Mouse (Mus musculus) megakaryocyte, embryonic 14.5 days (primary cell): Measurements from ENCODE around the gene Cabp2. TPM values are rescaled to one million over a fixed set of nuclear protein-coding genes. Genes with fewer than 3 reads are reported as not detected.
"Not testable (repeated sequence)": the region's sequence is repeated elsewhere in the genome, so short reads cannot be mapped to it uniquely, and the experiment has no call there.

Experiments used
- H3K27me3 ChIP-seq: replicated peaks from 2 replicates; pipeline ENCODE3; 2012; ENCODE audit warnings: inconsistent platforms
- H3K36me3 ChIP-seq: replicated peaks from 2 replicates; pipeline ENCODE3; 2012; ENCODE audit warnings: low read length, inconsistent platforms, mixed read lengths
- H3K4me1 ChIP-seq: 2 replicates; pipeline ENCODE4 v1.6.1; 2012; ENCODE audit warnings: inconsistent platforms
- H3K4me3 ChIP-seq: replicated peaks from 2 replicates; pipeline ENCODE3; 2012; ENCODE audit warnings: moderate library complexity, mild to moderate bottlenecking, inconsistent platforms
- H3K9me3 ChIP-seq: 2 replicates; pipeline ENCODE4 v1.6.1; 2012; ENCODE audit warnings: inconsistent platforms
- FLI1 ChIP-seq: IDR thresholded peaks from 2 replicates; pipeline ENCODE4 v1.6.1; 2012; ENCODE audit warnings: low read length, inconsistent platforms, mixed read lengths
- GATA1 ChIP-seq: IDR thresholded peaks from 3 replicates; pipeline ENCODE4 v1.6.1; 2012; ENCODE audit warnings: mixed read lengths, low read length, inconsistent platforms, borderline replicate concordance
- polyA plus RNA-seq: library from polyadenylated mRNA; stranded (reverse); fragments of >175 nt; gene quantifications from 2 replicates; pipeline ENCODE4 v1.2.3, GENCODE M21; 2012; ENCODE audit warnings: low replicate concordance; ENCODE audit not compliant: insufficient read depth

The Cabp2 gene
- polyA plus RNA-seq, 1 experiment = not detected

DNA sequence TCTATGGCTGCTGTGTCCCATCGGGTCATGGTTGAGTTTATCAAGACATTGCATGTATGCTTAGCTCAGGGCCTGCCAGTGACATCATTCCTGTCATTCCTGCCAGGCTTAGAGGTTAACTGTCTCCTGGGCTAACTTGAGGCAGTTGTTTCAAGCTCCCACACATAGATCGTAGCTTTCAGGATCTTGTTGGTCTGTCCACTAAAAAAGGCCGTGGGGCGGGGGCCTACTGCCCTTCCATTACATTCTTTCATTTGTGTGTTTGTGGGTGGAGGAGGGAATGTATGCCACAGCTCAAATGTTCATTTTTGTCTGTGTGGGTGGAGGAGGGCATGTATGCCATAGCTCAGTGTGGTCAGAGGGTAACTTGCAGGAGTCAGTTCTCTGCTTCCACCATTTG, 48.7 kb downstream of the Cabp2 start:
- H3K4me3 ChIP-seq = no peak overlapping the region
- TF ChIP-seq FLI1 (no peak), GATA1 (no peak)
- peaks cover 65% of the 10 kb centered on the region for H3K36me3 ChIP-seq
- no peaks in the 10 kb centered on the region for H3K27me3 ChIP-seq
- H3K9me3 ChIP-seq = no peaks in the 10 kb centered on the region
- H3K4me1 ChIP-seq = peaks cover 36% of the 10 kb centered on the region

DNA sequence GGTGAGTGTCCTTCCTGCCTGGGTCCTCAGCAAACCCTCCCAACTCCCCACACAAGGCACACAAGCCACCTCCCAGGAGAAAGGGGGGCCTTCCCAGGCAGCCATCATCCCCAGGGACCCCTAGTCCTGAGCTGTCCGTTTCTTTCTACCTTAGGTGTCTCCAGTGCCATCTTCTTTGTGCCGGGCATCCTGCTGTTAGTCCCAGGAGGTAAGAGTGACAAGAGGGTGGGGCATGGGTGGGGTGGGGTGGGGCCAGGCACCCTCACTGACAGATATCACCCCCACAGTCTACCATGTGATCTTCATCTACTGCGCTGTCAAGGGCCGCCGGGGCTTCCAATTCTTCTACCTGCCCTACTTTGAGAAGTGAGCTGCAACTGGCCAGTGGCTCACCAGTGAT, 49.7 kb downstream of the Cabp2 start:
- TF ChIP-seq FLI1 (no peak), GATA1 (no peak)
- Histone ChIP-seq H3K36me3 (peaks cover 65% of the 10 kb centered on the region), H3K27me3 (no peaks in the 10 kb centered on the region), H3K9me3 (no peaks in the 10 kb centered on the region), H3K4me1 (peaks cover 40% of the 10 kb centered on the region), H3K4me3 (no peak overlapping the region)

DNA sequence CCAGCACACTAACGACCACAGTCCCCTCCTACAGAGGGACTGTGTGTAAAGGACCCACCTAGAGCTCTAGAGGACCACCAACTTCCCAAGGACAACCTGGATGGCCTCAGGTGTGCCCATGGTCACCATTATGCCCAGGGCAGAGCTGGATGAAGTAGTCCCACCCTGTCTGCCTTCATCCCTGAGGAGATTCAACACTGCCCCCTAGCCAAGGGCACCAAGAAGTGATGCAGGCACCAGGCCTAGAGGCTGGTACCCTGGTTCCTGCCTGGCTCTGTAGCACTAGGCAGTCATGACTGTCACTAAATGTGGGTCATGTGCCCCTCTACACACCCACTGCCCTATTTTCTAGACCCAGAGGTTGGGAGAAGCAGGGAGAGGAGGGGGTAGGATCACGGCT, 50.4 kb downstream of the Cabp2 start:
- H3K4me1 ChIP-seq = peaks cover 39% of the 10 kb centered on the region
- peaks cover 64% of the 10 kb centered on the region for H3K36me3 ChIP-seq
- no peaks in the 10 kb centered on the region for H3K9me3 ChIP-seq

DNA sequence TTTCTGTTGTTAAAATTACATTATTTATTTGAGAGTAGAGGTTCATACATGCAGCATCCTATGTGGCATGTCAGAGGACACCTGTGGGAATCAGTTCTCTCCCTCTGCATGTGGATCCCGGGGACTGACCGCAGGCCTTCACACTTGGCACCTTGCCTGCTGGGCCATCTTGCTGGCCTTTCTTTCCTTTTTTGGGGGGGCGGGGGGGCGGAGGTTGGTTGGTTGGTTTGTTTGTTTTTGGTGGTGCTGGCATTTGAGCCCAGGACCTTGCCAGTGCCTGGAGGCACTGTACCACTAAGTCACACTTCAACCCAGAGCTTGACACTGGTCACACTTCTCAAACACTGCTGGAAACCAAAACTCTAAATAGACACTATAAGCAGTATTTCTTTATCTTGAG, 53.0 kb downstream of the Cabp2 start:
- Histone ChIP-seq H3K36me3 (peaks cover 42% of the 10 kb centered on the region), H3K9me3 (no peaks in the 10 kb centered on the region)

More for the DNA sequence above, 50.4 kb downstream of the Cabp2 start:
- Histone ChIP-seq H3K27me3 (no peaks in the 10 kb centered on the region), H3K4me3 (no peak overlapping the region)
- no peak for TF ChIP-seq FLI1
- no peak for TF ChIP-seq GATA1

DNA sequence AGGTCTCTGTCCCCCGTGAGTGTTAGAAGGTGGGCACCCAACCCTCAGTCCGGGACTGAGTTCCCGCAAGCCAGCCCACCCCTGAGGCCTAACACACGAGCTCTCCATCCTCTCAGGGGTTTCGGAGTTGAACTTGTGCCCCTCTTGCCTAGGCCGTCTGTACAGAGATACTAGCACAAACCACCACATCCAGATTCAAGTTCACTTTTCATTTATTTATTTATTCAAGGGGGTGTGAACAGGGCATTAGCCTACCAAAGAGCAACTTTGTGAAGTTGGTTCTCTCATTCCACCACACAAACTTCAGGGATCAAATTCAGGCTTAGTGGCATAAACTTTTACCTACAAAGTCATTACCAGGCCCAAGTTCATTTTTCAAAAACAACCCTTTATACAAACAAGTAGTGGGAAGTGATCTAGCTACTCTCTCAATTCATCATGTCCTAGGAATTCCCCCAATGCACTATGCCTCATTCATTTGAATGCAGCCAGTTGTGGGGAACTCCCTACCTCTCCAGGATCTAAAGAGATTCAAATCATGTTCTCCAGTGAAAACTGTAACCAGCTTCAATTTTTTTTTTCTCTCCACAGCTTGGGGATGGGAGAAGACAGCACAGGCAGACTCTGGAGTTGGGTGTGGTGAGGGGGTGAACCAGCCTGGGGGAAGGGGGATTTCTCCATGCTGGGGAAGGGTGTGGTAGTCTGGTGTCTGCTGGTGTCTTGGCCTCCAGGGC, 54.0 kb downstream of the Cabp2 start:
- Histone ChIP-seq H3K4me1 (peaks cover 41% of the 10 kb centered on the region), H3K36me3 (peaks cover 32% of the 10 kb centered on the region), H3K27me3 (peaks cover 18% of the 10 kb centered on the region)
- not testable (repeated sequence) for H3K4me3 ChIP-seq, H3K9me3 ChIP-seq

More for the DNA sequence above, 53.0 kb downstream of the Cabp2 start:
- Histone ChIP-seq H3K4me3 (no peak overlapping the region), H3K27me3 (peaks cover 9% of the 10 kb centered on the region), H3K4me1 (peaks cover 39% of the 10 kb centered on the region)
- TF ChIP-seq GATA1 (no peak), FLI1 (no peak)

DNA sequence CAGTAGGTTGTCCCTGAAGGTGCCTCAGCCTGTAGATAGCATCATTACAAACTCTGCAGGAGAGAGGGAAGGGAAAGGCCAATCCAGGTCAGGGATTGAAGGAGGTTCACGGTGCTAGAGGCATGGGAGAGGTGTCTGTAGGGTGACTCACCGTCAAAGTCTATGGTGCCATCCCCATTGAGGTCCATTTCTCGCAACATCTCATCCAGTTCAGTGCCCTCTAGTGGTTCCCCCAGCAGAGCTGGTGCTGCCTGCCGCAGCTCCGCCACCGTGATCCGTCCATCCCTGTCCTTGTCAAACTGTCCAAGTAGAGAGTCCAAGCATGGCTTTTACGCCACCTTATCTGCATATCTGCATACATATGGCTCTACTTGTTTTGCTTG, 54.6 kb downstream of the Cabp2 start:
- Histone ChIP-seq H3K36me3 (peaks cover 26% of the 10 kb centered on the region), H3K4me1 (peaks cover 43% of the 10 kb centered on the region), H3K27me3 (peaks cover 22% of the 10 kb centered on the region), H3K4me3 (peak overlapping the region; percentile 75)
- H3K9me3 ChIP-seq = not testable (repeated sequence)

DNA sequence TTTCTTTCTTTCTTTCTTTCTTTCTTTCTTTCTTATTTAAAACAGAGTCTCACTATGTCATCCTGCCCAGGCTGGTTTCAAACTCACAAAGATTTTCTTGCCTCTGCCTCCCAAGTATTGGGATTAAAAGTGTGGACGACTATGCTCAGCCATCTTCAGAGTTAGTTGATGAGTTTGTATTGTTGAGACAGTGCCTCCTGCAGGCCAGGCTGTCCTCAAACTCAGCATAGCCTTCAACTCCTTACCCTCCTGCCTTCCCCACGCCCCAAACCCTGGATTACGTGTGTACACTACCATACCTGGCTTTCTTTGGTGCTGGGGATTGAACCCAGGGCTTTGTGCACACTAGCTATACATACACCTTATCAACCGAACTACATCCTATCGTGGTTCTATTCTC, 55.1 kb downstream of the Cabp2 start:
- Histone ChIP-seq H3K4me3 (no peak overlapping the region), H3K27me3 (peaks cover 27% of the 10 kb centered on the region), H3K9me3 (no peaks in the 10 kb centered on the region), H3K4me1 (peaks cover 43% of the 10 kb centered on the region), H3K36me3 (peaks cover 21% of the 10 kb centered on the region)
- TF ChIP-seq FLI1 (no peak), GATA1 (no peak)

Other genes starting within 250 kb of the Cabp2 start
- 6.8 and 18.7 TPM in 2 replicates for gene Chka, start 229.8 kb upstream of the Cabp2 start, polyA plus RNA-seq
- 39.3 and 78.0 TPM in 2 replicates for gene Tcirg1, start 174.4 kb upstream of the Cabp2 start, polyA plus RNA-seq
- gene Ndufs8, start 168.8 kb upstream of the Cabp2 start, polyA plus RNA-seq = 38.8 and 142 TPM in 2 replicates
- 2.8 TPM in 1 of 2 replicates, not detected in the other for gene Aldh3b1, start 151.8 kb upstream of the Cabp2 start, polyA plus RNA-seq
- gene Unc93b1, start 146.4 kb upstream of the Cabp2 start, polyA plus RNA-seq = 30.5 and 188 TPM in 2 replicates
- gene Aldh3b3, start 122.9 kb upstream of the Cabp2 start, polyA plus RNA-seq = 0.04 TPM in 1 of 2 replicates, not detected in the other
- gene Aldh3b2, start 109.2 kb upstream of the Cabp2 start, polyA plus RNA-seq = not detected in 2 replicates
- gene Acy3, start 95.0 kb upstream of the Cabp2 start, polyA plus RNA-seq = 6.4 TPM in 1 of 2 replicates, not detected in the other
- not detected in 2 replicates for gene Tbx10, start 88.8 kb upstream of the Cabp2 start, polyA plus RNA-seq
- gene Nudt8, start 81.0 kb upstream of the Cabp2 start, polyA plus RNA-seq = 11.7 and 19.3 TPM in 2 replicates
- gene Gm49405, start 81.0 kb upstream of the Cabp2 start, polyA plus RNA-seq = 0.74 and 0.93 TPM in 2 replicates
- gene Doc2g, start 78.3 kb upstream of the Cabp2 start, polyA plus RNA-seq = 2.7 and 7.3 TPM in 2 replicates
- 111 and 122 TPM in 2 replicates for gene Ndufv1, start 68.8 kb upstream of the Cabp2 start, polyA plus RNA-seq
- 128 and 173 TPM in 2 replicates for gene Gstp1, start 43.6 kb upstream of the Cabp2 start, polyA plus RNA-seq
- gene Gstp2, start 35.6 kb upstream of the Cabp2 start, polyA plus RNA-seq = not detected in 2 replicates
- not detected in 2 replicates for gene Gstp3, start 22.0 kb upstream of the Cabp2 start, polyA plus RNA-seq
- 140 and 181 TPM in 2 replicates for gene Cdk2ap2, start 15.6 kb downstream of the Cabp2 start, polyA plus RNA-seq
- 122 and 153 TPM in 2 replicates for gene Pitpnm1, start 18.4 kb downstream of the Cabp2 start, polyA plus RNA-seq
- gene Aip, start 44.3 kb downstream of the Cabp2 start, polyA plus RNA-seq = 293 and 434 TPM in 2 replicates
- not detected in 2 replicates for gene Gpr152, start 58.2 kb downstream of the Cabp2 start, polyA plus RNA-seq
- 0.51 and 1.2 TPM in 2 replicates for gene Cabp4, start 62.5 kb downstream of the Cabp2 start, polyA plus RNA-seq
- 110 and 364 TPM in 2 replicates for gene Coro1b, start 67.0 kb downstream of the Cabp2 start, polyA plus RNA-seq
- gene Ptprcap, start 72.0 kb downstream of the Cabp2 start, polyA plus RNA-seq = 777 and 793 TPM in 2 replicates
- gene Rps6kb2, start 81.8 kb downstream of the Cabp2 start, polyA plus RNA-seq = 108 and 492 TPM in 2 replicates
- 1.3 and 5.6 TPM in 2 replicates for gene Carns1, start 93.9 kb downstream of the Cabp2 start, polyA plus RNA-seq
- gene Tbc1d10c, start 109.7 kb downstream of the Cabp2 start, polyA plus RNA-seq = 24.1 and 31.5 TPM in 2 replicates
- 268 and 792 TPM in 2 replicates for gene Ppp1ca, start 110.5 kb downstream of the Cabp2 start, polyA plus RNA-seq
- 22.1 and 24.3 TPM in 2 replicates for gene Rad9a, start 120.1 kb downstream of the Cabp2 start, polyA plus RNA-seq
- gene Clcf1, start 132.7 kb downstream of the Cabp2 start, polyA plus RNA-seq = 0.09 and 2.0 TPM in 2 replicates
- 8.5 and 73.0 TPM in 2 replicates for gene AC109138.7, start 132.8 kb downstream of the Cabp2 start, polyA plus RNA-seq
- 67.5 and 91.7 TPM in 2 replicates for gene Pold4, start 150.3 kb downstream of the Cabp2 start, polyA plus RNA-seq
- gene Ssh3, start 187.6 kb downstream of the Cabp2 start, polyA plus RNA-seq = 16.5 and 28.6 TPM in 2 replicates
- 5.6 TPM in 1 of 2 replicates, not detected in the other for gene Ankrd13d, start 201.6 kb downstream of the Cabp2 start, polyA plus RNA-seq
- 265 and 541 TPM in 2 replicates for gene Grk2, start 224.6 kb downstream of the Cabp2 start, polyA plus RNA-seq